Mouse (Mus musculus): ENCODE results near the gene Ldb1.

Ldb1 gene

GRCm38 (mm10) chr19:46044271-46044992, 582 bp downstream of the Ldb1 start, which contains the start of gene Pprc1:
Gene Pprc1, plus strand, starts transcription at chr19:46044886.
- peak; percentile 58 for DNase-seq (ENCODE audit: low read depth)

- no peak for DNase-seq (ENCODE audit: low read depth)
These were observed 1.6 kb downstream of the Ldb1 start for GRCm38 (mm10) chr19:46043380-46043779.

- peak; percentile 47 for DNase-seq (ENCODE audit: low read depth)
These were observed 2.5 kb downstream of the Ldb1 start for GRCm38 (mm10) chr19:46042476-46043011.

DNA sequence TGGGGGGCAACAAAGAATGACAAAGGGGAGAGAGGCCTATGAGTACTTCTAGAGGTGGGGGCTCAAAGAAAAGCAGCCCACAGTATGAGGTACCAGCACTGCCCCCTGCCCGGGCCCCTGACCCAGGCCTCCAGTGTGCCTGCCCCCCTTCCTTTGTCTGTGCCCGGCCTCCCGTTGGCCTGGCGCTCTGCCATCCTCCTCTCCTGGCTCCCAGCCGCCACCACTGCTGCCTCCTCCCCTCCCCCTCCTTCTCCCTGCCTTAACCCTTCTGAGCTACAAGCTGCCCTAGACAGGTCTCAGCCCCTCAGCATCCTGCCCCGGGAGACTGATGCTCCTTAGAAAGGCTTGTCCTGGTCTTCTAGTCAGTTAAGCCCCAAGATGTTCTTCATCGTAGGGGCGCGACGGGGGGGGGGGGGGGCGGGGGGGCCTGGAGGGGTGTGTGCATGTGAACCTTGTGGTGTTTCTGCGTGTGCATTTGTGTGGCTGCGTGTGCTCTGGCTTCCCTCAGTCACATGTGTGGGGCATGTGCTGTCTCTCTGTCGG, 3.0 kb downstream of the Ldb1 start:
- no peak for DNase-seq (ENCODE audit: low read depth)

DNA sequence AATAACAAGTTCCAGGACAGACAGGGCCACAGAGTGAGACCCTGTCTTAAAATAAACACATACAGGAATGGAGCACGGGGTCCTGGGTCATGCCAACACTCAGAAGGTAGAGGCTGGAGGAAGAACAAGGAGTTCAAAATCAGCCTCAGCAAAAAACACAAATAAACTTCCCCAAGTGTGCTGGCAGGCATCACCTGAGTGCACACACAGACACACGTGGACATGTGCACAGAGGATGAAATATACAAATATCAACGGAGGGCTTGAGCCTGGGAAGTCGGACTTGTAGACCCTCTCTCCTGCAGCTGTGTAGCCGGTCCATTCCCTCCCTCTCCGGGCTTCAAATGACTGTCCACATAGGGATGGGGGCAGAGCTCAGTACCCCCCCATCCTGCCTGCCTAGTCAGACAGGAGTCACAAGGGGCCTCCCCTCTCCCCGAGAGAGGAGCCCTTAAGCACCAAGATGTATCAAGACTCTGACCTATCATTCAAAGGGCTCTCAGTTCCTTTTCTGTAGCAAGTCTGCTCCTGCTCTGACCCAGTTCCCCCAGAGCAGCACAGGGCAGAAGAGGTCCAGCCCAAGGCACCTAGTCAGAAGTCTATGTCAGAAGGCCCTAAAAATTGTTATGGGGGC, 3.6 kb downstream of the Ldb1 start:
- DNase-seq (ENCODE audit: low read depth) = no peak

DNA sequence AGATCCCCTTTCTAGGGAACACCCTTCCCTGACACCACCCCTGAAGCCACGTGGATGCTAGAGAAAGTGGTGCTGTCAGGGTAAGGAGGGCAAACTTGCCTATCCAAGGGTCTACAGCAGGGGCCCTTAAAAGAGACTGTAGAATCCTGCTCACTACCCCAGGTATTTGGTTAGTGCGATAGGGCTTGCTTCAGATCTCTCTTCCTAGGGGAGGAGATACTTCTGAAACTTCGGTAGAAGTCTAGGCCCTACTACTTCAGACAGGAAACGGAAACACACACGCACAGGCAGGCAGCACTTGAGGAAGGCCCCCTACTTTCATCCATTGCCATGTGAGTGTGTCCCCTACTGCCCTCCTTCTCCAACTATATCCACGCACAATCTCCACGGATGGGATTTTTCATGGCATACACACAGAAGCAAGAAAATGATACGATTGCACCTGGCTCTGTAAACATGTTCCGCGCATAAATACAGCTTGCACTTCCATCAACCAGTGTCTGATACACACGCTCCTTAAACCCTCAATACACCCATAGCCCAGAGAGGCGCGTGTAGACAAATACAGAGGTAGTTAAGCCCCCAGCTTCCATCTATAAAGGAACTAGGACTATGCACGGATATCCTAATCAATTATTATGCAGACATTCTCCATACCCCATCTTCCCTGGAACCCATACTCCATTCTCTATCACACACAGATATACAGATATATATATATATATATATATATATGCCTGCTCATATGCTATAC, 4.7 kb downstream of the Ldb1 start:
- DNase-seq (ENCODE audit: low read depth) = no peak

GRCm38 (mm10) chr19:46039478-46039877, 5.5 kb downstream of the Ldb1 start:
- peak; percentile 59 for DNase-seq (ENCODE audit: low read depth)

DNA sequence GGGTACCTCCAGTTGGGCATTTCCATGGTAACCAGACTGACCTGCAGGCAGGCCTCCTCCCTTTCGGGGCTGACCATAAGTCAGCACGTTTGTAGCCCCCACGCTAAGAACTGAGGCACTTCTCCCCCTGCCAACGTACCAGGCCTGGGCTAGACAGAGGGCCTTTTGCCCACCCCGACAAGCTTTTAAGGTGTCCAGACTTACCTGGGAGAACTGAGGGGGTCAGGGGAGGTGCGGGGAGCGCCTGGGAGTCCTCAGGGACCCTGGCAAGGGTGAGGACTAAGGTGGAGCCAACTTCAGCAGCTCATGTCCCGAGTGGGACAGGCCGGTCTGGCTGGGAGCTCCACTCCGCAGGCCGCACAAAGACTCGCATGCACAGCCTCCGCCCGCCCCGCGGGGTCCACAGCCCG, 6.2 kb downstream of the Ldb1 start:
- no peak for DNase-seq (ENCODE audit: low read depth)

- DNase-seq (ENCODE audit: low read depth) = no peak
These were observed 6.8 kb downstream of the Ldb1 start for GRCm38 (mm10) chr19:46037925-46038850.

GRCm38 (mm10) chr19:46037243-46037924, 7.6 kb downstream of the Ldb1 start:
- DNase-seq (ENCODE audit: low read depth) = no peak

- no peak for DNase-seq (ENCODE audit: low read depth)
These were observed 8.4 kb downstream of the Ldb1 start for GRCm38 (mm10) chr19:46036477-46037242.

GRCm38 (mm10) chr19:46035971-46036370, 9.0 kb downstream of the Ldb1 start:
- no peak for DNase-seq (ENCODE audit: low read depth)

DNA sequence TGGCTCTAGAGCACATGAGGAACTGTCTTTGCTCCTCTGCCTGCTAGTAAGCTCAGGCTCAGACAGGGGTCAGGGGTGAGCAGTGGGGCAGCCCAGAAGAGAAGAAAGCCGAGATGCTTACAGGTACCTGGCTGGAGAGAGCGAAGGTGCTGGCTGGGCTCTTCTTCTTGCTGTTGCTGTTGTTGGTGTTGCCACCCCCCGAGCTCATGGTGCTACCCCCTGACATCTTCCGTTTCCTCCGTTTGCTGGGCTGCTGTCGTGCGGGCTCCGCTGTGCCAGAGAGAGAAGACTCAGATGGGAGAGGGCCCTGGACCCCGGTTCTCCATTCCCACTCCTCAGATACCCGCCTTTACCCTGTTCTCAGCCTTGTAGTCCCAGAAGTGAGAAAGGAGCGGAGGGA, 11.1 kb downstream of the Ldb1 start:
- DNase-seq (ENCODE audit: low read depth) = no peak

GRCm38 (mm10) chr19:46032731-46033510, 12.1 kb downstream of the Ldb1 start:
- no peak for DNase-seq (ENCODE audit: low read depth)

- no peak for DNase-seq (ENCODE audit: low read depth)
These were observed 13.2 kb downstream of the Ldb1 start for GRCm38 (mm10) chr19:46031689-46032432.

GRCm38 (mm10) chr19:46030196-46030983, 14.6 kb downstream of the Ldb1 start:
- DNase-seq (ENCODE audit: low read depth) = no peak

DNA sequence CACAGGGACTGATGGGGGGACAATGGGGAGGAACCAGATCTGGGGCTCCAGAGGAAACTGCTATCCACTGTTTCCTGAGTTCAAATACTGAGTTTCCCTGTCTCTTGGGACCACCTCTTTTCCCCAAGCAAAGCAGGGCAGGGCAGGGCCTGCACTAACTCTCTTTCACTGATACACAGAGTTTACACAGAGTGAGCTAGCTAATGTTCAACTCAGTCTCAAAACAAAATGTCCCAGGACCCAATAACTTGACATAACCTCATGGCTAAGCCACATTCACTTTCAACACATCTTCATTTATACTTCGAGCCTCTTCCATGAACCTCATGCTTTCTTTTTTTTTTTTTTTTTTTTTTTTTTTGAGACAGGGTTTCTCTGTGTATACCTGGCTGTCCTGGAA, 15.4 kb downstream of the Ldb1 start:
- no peak for DNase-seq (ENCODE audit: low read depth)
